Mouse (Mus musculus): ENCODE data around the gene Twf2.

The Twf2 gene

GRCm38 (mm10) chr9:106237401-106237800, 34.5 kb downstream of the Twf2 start:
- no peak for DNase-seq (ENCODE audit: low read depth, low spot score)

- DNase-seq (ENCODE audit: low read depth, low spot score) = no peak
Observed at GRCm38 (mm10) chr9:106237878-106238277, 35.0 kb downstream of the Twf2 start.

- no peak for DNase-seq (ENCODE audit: low read depth, low spot score)
Observed at GRCm38 (mm10) chr9:106241541-106242164, 38.7 kb downstream of the Twf2 start.

- no peak for DNase-seq (ENCODE audit: low read depth, low spot score)
Observed at GRCm38 (mm10) chr9:106242813-106243488, 40.0 kb downstream of the Twf2 start.

- DNase-seq (ENCODE audit: low read depth, low spot score) = no peak
Observed at GRCm38 (mm10) chr9:106249550-106249949, 46.6 kb downstream of the Twf2 start.

- no peak for DNase-seq (ENCODE audit: low read depth, low spot score)
Observed at GRCm38 (mm10) chr9:106250245-106250644, 47.3 kb downstream of the Twf2 start.

GRCm38 (mm10) chr9:106251066-106251465, 48.2 kb downstream of the Twf2 start:
- no peak for DNase-seq (ENCODE audit: low read depth, low spot score)

GRCm38 (mm10) chr9:106254001-106254400, 51.1 kb downstream of the Twf2 start:
- no peak for DNase-seq (ENCODE audit: low read depth, low spot score)

GRCm38 (mm10) chr9:106258412-106258811, 55.5 kb downstream of the Twf2 start:
- no peak for DNase-seq (ENCODE audit: low read depth, low spot score)

GRCm38 (mm10) chr9:106258990-106259389, 56.1 kb downstream of the Twf2 start:
- no peak for DNase-seq (ENCODE audit: low read depth, low spot score)

- no peak for DNase-seq (ENCODE audit: low read depth, low spot score)
Observed at GRCm38 (mm10) chr9:106261058-106261457, 58.1 kb downstream of the Twf2 start.

GRCm38 (mm10) chr9:106261491-106261890, 58.6 kb downstream of the Twf2 start:
- no peak for DNase-seq (ENCODE audit: low read depth, low spot score)

- DNase-seq (ENCODE audit: low read depth, low spot score) = no peak
Observed at GRCm38 (mm10) chr9:106262075-106262474, 59.2 kb downstream of the Twf2 start.

- no peak for DNase-seq (ENCODE audit: low read depth, low spot score)
Observed at GRCm38 (mm10) chr9:106263381-106263924, 60.5 kb downstream of the Twf2 start.
